23 mouse cellular contexts compared by ENCODE assay signal in genomic region chr16:96536426-96536825, GRCm38 (mm10).
"Had no signal": no experiment of that assay in that cellular context is flagged by ENCODE, and none has a peak within 500 bp of the region (broad histone marks: within the 10 kb centered on the region; RNA-seq: fewer than 3 reads in every experiment).

No protein-coding gene starts in this region.

- DNase-seq: gastrocnemius, adult 2 months; gastrocnemius, postnatal 10 days; gastrocnemius, postnatal 25 days; heart, adult 18-20 months; heart, postnatal 10 days; heart, postnatal 4 days; liver; liver, embryonic 13.5 days; liver, postnatal 0 days had no signal

- ATAC-seq: forebrain, embryonic 16.5 days; hindbrain, postnatal 0 days; intestine, embryonic 16.5 days; liver, postnatal 0 days had no signal

- H3K27ac ChIP-seq: gastrocnemius, adult 2 months; heart, embryonic 10.5 days; hindbrain, embryonic 10.5 days; hindbrain, embryonic 12.5 days; hindbrain, embryonic 14.5 days; hindbrain, postnatal 0 days; layer of hippocampus, adult 2 months; limb, embryonic 10.5 days; limb, embryonic 12.5 days; liver, embryonic 13.5 days; liver, embryonic 15.5 days had no signal

- H3K4me1 ChIP-seq: hindbrain, embryonic 10.5 days; hindbrain, embryonic 12.5 days; limb, embryonic 12.5 days had no signal

- H3K4me2 ChIP-seq: heart, embryonic 12.5 days; hindbrain, embryonic 12.5 days; hindbrain, embryonic 14.5 days; limb, embryonic 12.5 days; liver, embryonic 11.5 days; liver, embryonic 13.5 days; liver, embryonic 15.5 days had no signal

- H3K9me3 ChIP-seq: heart, embryonic 10.5 days; heart, embryonic 12.5 days; hindbrain, embryonic 10.5 days; hindbrain, embryonic 12.5 days; limb, embryonic 10.5 days; limb, embryonic 12.5 days; liver, embryonic 13.5 days; liver, embryonic 15.5 days had no signal

- H3K9ac ChIP-seq: heart, embryonic 12.5 days; hindbrain, embryonic 12.5 days; hindbrain, embryonic 14.5 days; limb, embryonic 12.5 days; liver, embryonic 13.5 days; liver, embryonic 15.5 days; liver, postnatal 0 days had no signal

- H3K27me3 ChIP-seq: hindbrain, embryonic 12.5 days; limb, embryonic 12.5 days had no signal

- H3K4me3 ChIP-seq: gastrocnemius, adult 2 months; heart, embryonic 10.5 days; heart, embryonic 12.5 days; hindbrain, embryonic 10.5 days; hindbrain, embryonic 12.5 days; layer of hippocampus, adult 2 months; left cerebral cortex, adult 2 months; limb, embryonic 10.5 days; limb, embryonic 12.5 days; liver, embryonic 13.5 days; liver, embryonic 15.5 days had no signal

- H3K36me3 ChIP-seq: heart, embryonic 10.5 days; heart, embryonic 12.5 days; hindbrain, embryonic 10.5 days; hindbrain, embryonic 12.5 days; limb, embryonic 10.5 days; limb, embryonic 12.5 days; liver, embryonic 13.5 days; liver, embryonic 15.5 days had no signal
